ENCODE assay signal across 26 mouse cellular contexts in genomic region chr2:84127586-84127985, GRCm38 (mm10).
A peak's percentile ranks its signal among the peaks of the same experiment; 100 is the strongest.
DNase-seq lines count a peak whose midpoint lies in the region; ATAC-seq and TF ChIP-seq lines count a peak whose summit lies in the region.
"Had no signal": no experiment of that assay in that cellular context is flagged by ENCODE, and none has a peak within 500 bp of the region (broad histone marks: within the 10 kb centered on the region; RNA-seq: fewer than 3 reads in every experiment).

No protein-coding gene starts in this region.

- no peak for ATAC-seq in hindbrain, postnatal 0 days
- ATAC-seq in hindbrain, embryonic 13.5 days (ENCODE audit: low FRiP score), result no peak
- ATAC-seq in lung, embryonic 14.5 days (ENCODE audit: insufficient read depth), result no peak
- ATAC-seq in frontal cortex, adult (ENCODE audit: low TSS enrichment), result no peak
- ATAC-seq: CD4-positive, CD25-positive, alpha-beta regulatory T cell, adult 4 months; forebrain, embryonic 15.5 days; liver, embryonic 12.5 days had no signal

- H3K9me3 ChIP-seq in hindbrain, postnatal 0 days (ENCODE audit: low read length), result no peaks in the 10 kb centered on the region
- H3K9me3 ChIP-seq in hindbrain, embryonic 13.5 days, result no peaks in the 10 kb centered on the region
- no peaks in the 10 kb centered on the region for H3K9me3 ChIP-seq in lung, embryonic 14.5 days (ENCODE audit: low read depth, low read length)
- H3K9me3 ChIP-seq: forebrain, embryonic 15.5 days; hindbrain, embryonic 15.5 days; kidney, embryonic 15.5 days; limb, embryonic 12.5 days; liver, embryonic 12.5 days; neural tube, embryonic 13.5 days had no signal

- peak; percentile 72 to 76 for DNase-seq in cerebellum, postnatal 14 days
- no peak for DNase-seq in cerebellum, adult 8-10 months
- DNase-seq in hindbrain, postnatal 0 days (ENCODE audit: low spot score), result peak; percentile 37
- peak; percentile 5 for DNase-seq in lung, embryonic 14.5 days
- no peak for DNase-seq in lung, postnatal 10 days
- peak; percentile 9 for DNase-seq in adipocyte (ENCODE audit: low spot score)
- DNase-seq: adrenal gland, postnatal 25 days; cerebellum, adult 18-20 months; gastrocnemius, adult 2 months; gastrocnemius, postnatal 36 days; heart, adult 18-20 months; kidney, adult 18-20 months; layer of hippocampus, postnatal 36 days; lung, adult 18-20 months; lung, postnatal 14 days; thymus, postnatal 4 days had no signal

- no peaks in the 10 kb centered on the region for H3K4me1 ChIP-seq in hindbrain, postnatal 0 days (ENCODE audit: insufficient read depth, low read length)
- no peaks in the 10 kb centered on the region for H3K4me1 ChIP-seq in hindbrain, embryonic 13.5 days (replicated peaks)
- no peaks in the 10 kb centered on the region for H3K4me1 ChIP-seq in lung, embryonic 14.5 days (ENCODE audit: insufficient read depth)
- H3K4me1 ChIP-seq: forebrain, embryonic 15.5 days; hindbrain, embryonic 15.5 days; kidney, embryonic 15.5 days; limb, embryonic 12.5 days; liver, embryonic 12.5 days; neural tube, embryonic 13.5 days had no signal

- no peak overlapping the region for H3K4me2 ChIP-seq in hindbrain, postnatal 0 days (ENCODE audit: low read depth, low read length)
- no peak overlapping the region for H3K4me2 ChIP-seq in hindbrain, embryonic 13.5 days
- no peak overlapping the region for H3K4me2 ChIP-seq in lung, embryonic 14.5 days
- H3K4me2 ChIP-seq: forebrain, embryonic 15.5 days; heart, embryonic 11.5 days; hindbrain, embryonic 15.5 days; kidney, embryonic 15.5 days; limb, embryonic 12.5 days; liver, embryonic 12.5 days; neural tube, embryonic 13.5 days had no signal

- WGBS in hindbrain, postnatal 0 days, result 80% methylated on average over 3 of the region's 3 CpGs
- WGBS in hindbrain, embryonic 13.5 days, result 87% methylated on average over 3 of the region's 3 CpGs
- 78% methylated on average over 3 of the region's 3 CpGs for WGBS in lung, embryonic 14.5 days

- no peak for TF ChIP-seq CTCF in hindbrain, postnatal 0 days (IDR thresholded peaks at IDR 0.05; ENCODE audit: low read depth)
- no peak for TF ChIP-seq CTCF in lung, embryonic 14.5 days (IDR thresholded peaks at IDR 0.05; ENCODE audit: low read depth)

- H3K4me3 ChIP-seq in hindbrain, postnatal 0 days (ENCODE audit: low read length), result no peak overlapping the region
- H3K4me3 ChIP-seq in hindbrain, embryonic 13.5 days, result no peak overlapping the region
- no peak overlapping the region for H3K4me3 ChIP-seq in lung, embryonic 14.5 days (ENCODE audit: low read depth, low read length)
- H3K4me3 ChIP-seq: forebrain, embryonic 15.5 days; gastrocnemius, adult 2 months; hindbrain, embryonic 15.5 days; kidney, embryonic 15.5 days; limb, embryonic 12.5 days; liver, embryonic 12.5 days; neural tube, embryonic 13.5 days had no signal

- no peak overlapping the region for H3K9ac ChIP-seq in hindbrain, postnatal 0 days (replicated peaks; ENCODE audit: low read length)
- no peak overlapping the region for H3K9ac ChIP-seq in hindbrain, embryonic 13.5 days
- no peak overlapping the region for H3K9ac ChIP-seq in lung, embryonic 14.5 days
- H3K9ac ChIP-seq: forebrain, embryonic 15.5 days; hindbrain, embryonic 15.5 days; kidney, embryonic 15.5 days; limb, embryonic 12.5 days; liver, embryonic 12.5 days; neural tube, embryonic 13.5 days had no signal

- no peak overlapping the region for H3K27ac ChIP-seq in hindbrain, postnatal 0 days
- H3K27ac ChIP-seq in hindbrain, embryonic 13.5 days, result no peak overlapping the region
- no peak overlapping the region for H3K27ac ChIP-seq in lung, embryonic 14.5 days (ENCODE audit: low read depth)
- H3K27ac ChIP-seq: forebrain, embryonic 15.5 days; gastrocnemius, adult 2 months; hindbrain, embryonic 15.5 days; kidney, embryonic 15.5 days; limb, embryonic 12.5 days; liver, embryonic 12.5 days; neural tube, embryonic 13.5 days had no signal

- no peaks in the 10 kb centered on the region for H3K36me3 ChIP-seq in hindbrain, postnatal 0 days (ENCODE audit: insufficient read depth, low read length)
- H3K36me3 ChIP-seq in hindbrain, embryonic 13.5 days, result no peaks in the 10 kb centered on the region
- no peaks in the 10 kb centered on the region for H3K36me3 ChIP-seq in lung, embryonic 14.5 days (ENCODE audit: insufficient read depth)
- H3K36me3 ChIP-seq: forebrain, embryonic 15.5 days; hindbrain, embryonic 15.5 days; kidney, embryonic 15.5 days; limb, embryonic 12.5 days; liver, embryonic 12.5 days; neural tube, embryonic 13.5 days had no signal

- no peaks in the 10 kb centered on the region for H3K27me3 ChIP-seq in hindbrain, postnatal 0 days (ENCODE audit: insufficient read depth, low read length)
- no peaks in the 10 kb centered on the region for H3K27me3 ChIP-seq in hindbrain, embryonic 13.5 days
- H3K27me3 ChIP-seq in lung, embryonic 14.5 days (ENCODE audit: insufficient read depth, low read length), result no peaks in the 10 kb centered on the region
- H3K27me3 ChIP-seq: forebrain, embryonic 15.5 days; hindbrain, embryonic 15.5 days; kidney, embryonic 15.5 days; limb, embryonic 12.5 days; liver, embryonic 12.5 days; neural tube, embryonic 13.5 days had no signal

Comparison
In these comparisons a context has a peak if more than half of its experiments do, and no peak if none do; other contexts are left out.
1. DNase-seq: peak in cerebellum, postnatal 14 days (2 of 2), hindbrain, postnatal 0 days (single experiment), lung, embryonic 14.5 days (single experiment) and adipocyte (single experiment); none in cerebellum, adult 8-10 months (single experiment) and lung, postnatal 10 days (single experiment).